Mouse (Mus musculus) stomach, embryonic 16.5 days (tissue): ENCODE data around the gene Tnfrsf18. TPM values are rescaled to one million over a fixed set of nuclear protein-coding genes. Genes with fewer than 3 reads are reported as not detected.

Experiments used
- ATAC-seq: fragments of 200-750 bp; cut with Nextera tagmentation; 2 replicates; pipeline ENCODE4 v1.8.0; 2017; ENCODE audit warnings: moderate number of reproducible peaks, moderate TSS enrichment; ENCODE audit not compliant: insufficient read depth, low FRiP score
- H3K27ac ChIP-seq: fragments of 300-500 bp; sonication (generic); 2 replicates; pipeline ENCODE4 v1.5.1; 2014; ENCODE audit warnings: low read length
- H3K27me3 ChIP-seq: fragments of 300-500 bp; sonication (generic); 2 replicates; pipeline ENCODE4 v1.6.1; 2014; ENCODE audit warnings: low read length, control low read depth, mixed read lengths; ENCODE audit not compliant: control insufficient read depth, insufficient read depth
- H3K36me3 ChIP-seq: fragments of 300-500 bp; sonication (generic); 2 replicates; pipeline ENCODE4 v1.6.1; 2014; ENCODE audit warnings: low read length; ENCODE audit not compliant: control insufficient read depth, insufficient read depth
- H3K4me1 ChIP-seq: fragments of 300-500 bp; sonication (generic); 2 replicates; pipeline ENCODE4 v1.6.1; 2014; ENCODE audit warnings: low read length, control low read depth, mixed read lengths; ENCODE audit not compliant: control insufficient read depth, insufficient read depth
- H3K4me2 ChIP-seq: fragments of 300-500 bp; sonication (generic); 2 replicates; pipeline ENCODE4 v1.6.1; 2014; ENCODE audit warnings: low read depth, low read length, mixed read lengths
- H3K4me3 ChIP-seq: fragments of 300-500 bp; sonication (generic); replicated peaks from 2 replicates; pipeline ENCODE4 v1.5.1; 2014; ENCODE audit warnings: mild to moderate bottlenecking, low read length
- H3K9ac ChIP-seq: fragments of 300-500 bp; sonication (generic); 2 replicates; pipeline ENCODE4 v1.6.1; 2014; ENCODE audit warnings: low read length
- H3K9me3 ChIP-seq: fragments of 300-500 bp; sonication (generic); replicated peaks from 2 replicates; pipeline ENCODE4 v1.6.1; 2016; ENCODE audit warnings: low read length, control low read depth; ENCODE audit not compliant: control insufficient read depth
- WGBS: fragments of 180-500 bp; shearing (Covaris S2); extraction: QIAGEN DNeasy Blood & Tissue Kit; methylation state at CpG from one replicate; pipeline ENCODE4 v1.1.7; 2014; 5-methylcytosine and 5-hydroxymethylcytosine counted together
- microRNA counts: library from miRNA; unstranded; fragments of <30 nt; microRNA quantifications from one replicate; lab custom pipeline; 2016
- microRNA-seq: library from miRNA; unstranded; fragments of <30 nt; microRNA quantifications from one replicate; pipeline ENCODE4, GENCODE M21; 2016
- polyA plus RNA-seq: library from polyadenylated mRNA; unstranded; fragments of >200 nt; fragmentation: Nextera tagmentation; extraction: Ambion mirVana; gene quantifications from 2 replicates; pipeline ENCODE4 v1.2.1, GENCODE M21; 2015

Gene Tnfrsf18
- polyA plus RNA-seq, 1 experiment from 2014 or later = 2.4 TPM

GRCm38 (mm10) chr4:156077499-156078301 lies 51.7 kb downstream of the Tnfrsf18 start:
- Histone ChIP-seq H3K4me2 (peak overlapping the region; percentile 74), H3K9me3 (no peaks in the 10 kb centered on the region), H3K4me1 (peaks cover 8% of the 10 kb centered on the region), H3K36me3 (no peaks in the 10 kb centered on the region), H3K27me3 (no peaks in the 10 kb centered on the region), H3K9ac (peak overlapping the region; percentile 68), H3K4me3 (peak overlapping the region; percentile 50), H3K27ac (peak overlapping the region; percentile 94)
- ATAC-seq = peak; percentile 91
- WGBS = under 1% methylated on average over 57 of the region's 58 CpGs

MicroRNAs encoded within 50 kb of the gene (microRNA counts, 519-probe panel; counts per million panel counts)
- microRNA mmu-miR-200a (lab: Ali Mortazavi, UCI) (3,611 counts per million, percentile 83 among the panel's probes with 10 or more counts), microRNA mmu-miR-200b (lab: Ali Mortazavi, UCI) (4,022 counts per million, percentile 93 among the panel's probes with 10 or more counts), microRNA mmu-miR-429 (lab: Ali Mortazavi, UCI) (4,349 counts per million, percentile 96 among the panel's probes with 10 or more counts)

Small RNA genes within 50 kb of the gene (microRNA-seq; reads per million reads assigned to microRNA genes)
- 2,140 reads per million, percentile 84 among the genes with 10 or more reads in this experiment for gene Mir200a
- 10,542 reads per million, percentile 95 among the genes with 10 or more reads in this experiment for gene Mir200b
- 34,012 reads per million, percentile 98 among the genes with 10 or more reads in this experiment for gene Mir429

Other genes with a start within 250 kb of the Tnfrsf18 start
- gene Tmem88b, start 240.3 kb upstream of the Tnfrsf18 start, polyA plus RNA-seq = 0.35 and 0.43 TPM in 2 replicates
- gene Ankrd65, start 235.7 kb upstream of the Tnfrsf18 start, polyA plus RNA-seq = 0.31 and 0.35 TPM in 2 replicates
- 191 and 199 TPM in 2 replicates for gene Mrpl20, start 223.3 kb upstream of the Tnfrsf18 start, polyA plus RNA-seq
- 173 and 181 TPM in 2 replicates for gene Ccnl2, start 213.7 kb upstream of the Tnfrsf18 start, polyA plus RNA-seq
- 135 and 158 TPM in 2 replicates for gene Aurkaip1, start 194.9 kb upstream of the Tnfrsf18 start, polyA plus RNA-seq
- gene Mxra8, start 186.5 kb upstream of the Tnfrsf18 start, polyA plus RNA-seq = 126 and 152 TPM in 2 replicates
- gene Dvl1, start 178.8 kb upstream of the Tnfrsf18 start, polyA plus RNA-seq = 5.0 and 5.3 TPM in 2 replicates
- 0.32 and 0.35 TPM in 2 replicates for gene Tas1r3, start 162.8 kb upstream of the Tnfrsf18 start, polyA plus RNA-seq
- 19.4 and 23.0 TPM in 2 replicates for gene Cptp, start 156.7 kb upstream of the Tnfrsf18 start, polyA plus RNA-seq
- gene Ints11, start 156.6 kb upstream of the Tnfrsf18 start, polyA plus RNA-seq = 61.2 and 63.9 TPM in 2 replicates
- 51.2 and 54.1 TPM in 2 replicates for gene Pusl1, start 134.4 kb upstream of the Tnfrsf18 start, polyA plus RNA-seq
- gene Acap3, start 134.3 kb upstream of the Tnfrsf18 start, polyA plus RNA-seq = 18.0 and 24.0 TPM in 2 replicates
- gene Ube2j2, start 82.3 kb upstream of the Tnfrsf18 start, polyA plus RNA-seq = 71.6 and 74.5 TPM in 2 replicates
- 32.0 and 37.6 TPM in 2 replicates for gene C1qtnf12, start 63.8 kb upstream of the Tnfrsf18 start, polyA plus RNA-seq
- 11.0 and 11.6 TPM in 2 replicates for gene B3galt6, start 33.5 kb upstream of the Tnfrsf18 start, polyA plus RNA-seq
- 165 and 166 TPM in 2 replicates for gene Sdf4, start 33.3 kb upstream of the Tnfrsf18 start, polyA plus RNA-seq
- gene Tnfrsf4, start 12.3 kb upstream of the Tnfrsf18 start, polyA plus RNA-seq = 0.30 and 0.87 TPM in 2 replicates
- gene Ttll10, start 33.2 kb downstream of the Tnfrsf18 start, polyA plus RNA-seq = 4.6 and 5.0 TPM in 2 replicates
- gene 9430015G10Rik, start 83.8 kb downstream of the Tnfrsf18 start, polyA plus RNA-seq = 26.8 and 32.3 TPM in 2 replicates
- 1.1 and 1.9 TPM in 2 replicates for gene Rnf223, start 104.3 kb downstream of the Tnfrsf18 start, polyA plus RNA-seq
- 62.8 and 63.6 TPM in 2 replicates for gene Agrn, start 171.3 kb downstream of the Tnfrsf18 start, polyA plus RNA-seq
- 1.4 and 2.3 TPM in 2 replicates for gene Isg15, start 174.7 kb downstream of the Tnfrsf18 start, polyA plus RNA-seq
- gene AW011738, start 177.1 kb downstream of the Tnfrsf18 start, polyA plus RNA-seq = 2.3 and 2.4 TPM in 2 replicates
- 3.6 and 5.4 TPM in 2 replicates for gene Perm1, start 189.7 kb downstream of the Tnfrsf18 start, polyA plus RNA-seq
- 27.7 and 36.6 TPM in 2 replicates for gene Plekhn1, start 208.7 kb downstream of the Tnfrsf18 start, polyA plus RNA-seq
- 53.6 and 56.3 TPM in 2 replicates for gene Noc2l, start 209.8 kb downstream of the Tnfrsf18 start, polyA plus RNA-seq
- 1.3 and 1.4 TPM in 2 replicates for gene Samd11, start 229.5 kb downstream of the Tnfrsf18 start, polyA plus RNA-seq